Mouse (Mus musculus) adrenal gland, postnatal 0 days (tissue): ENCODE results near the gene Olfr975. TPM values are rescaled to one million over a fixed set of nuclear protein-coding genes. Genes with fewer than 3 reads are reported as not detected.

Experiments used
- polyA plus RNA-seq: library from polyadenylated mRNA; unstranded; fragments of >200 nt; fragmentation: Nextera tagmentation; extraction: Ambion mirVana; gene quantifications from 2 replicates; pipeline ENCODE4 v1.2.1, GENCODE M21; 2015

Gene Olfr975
- polyA plus RNA-seq, result not detected in 2 replicates

DNA sequence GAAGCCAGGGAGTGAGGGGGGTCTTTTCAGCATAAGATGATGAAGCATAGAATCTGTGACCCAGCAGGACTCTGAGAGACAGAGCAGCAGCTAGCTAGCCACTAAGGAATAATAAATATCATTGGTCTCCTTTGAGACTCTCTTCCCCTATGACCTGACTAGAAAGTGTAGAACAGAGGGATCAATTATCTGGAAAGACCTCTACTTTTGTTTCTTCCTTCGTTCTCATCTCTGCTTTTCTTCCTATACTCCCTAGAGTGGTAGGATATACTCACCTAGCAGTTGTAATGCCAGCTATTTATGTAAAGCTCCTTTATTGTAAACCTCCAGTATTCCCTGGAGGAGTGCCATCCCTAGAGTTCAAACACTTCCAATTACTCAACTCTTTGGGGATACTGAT is at the start of gene Olfr975:
Gene Olfr975 (minus strand): TSS at position 101 of the 400 bp plus-strand sequence.

DNA sequence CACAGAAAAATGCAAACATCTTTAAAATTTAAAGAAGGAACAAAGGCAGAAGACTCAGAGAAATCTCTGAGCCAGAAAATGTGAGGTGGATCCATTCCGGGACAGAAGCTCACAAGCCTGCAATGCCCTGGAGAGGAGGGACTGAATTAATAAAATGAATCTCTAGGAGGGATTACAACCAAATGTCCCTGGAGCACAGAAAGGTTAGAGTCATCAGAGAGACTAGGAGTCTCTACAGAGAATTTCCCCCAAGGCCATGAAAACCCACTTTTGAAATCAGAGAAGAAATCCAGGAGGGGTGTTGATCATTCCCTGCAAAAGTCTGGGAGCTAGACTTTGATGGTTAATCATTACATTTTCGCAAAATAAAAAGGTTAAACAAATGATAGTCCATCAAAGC is 40.0 kb upstream of the Olfr975 start, which contains the start of gene Olfr978:
Gene Olfr978 (plus strand): TSS at position 301 of the 400 bp plus-strand sequence.

DNA sequence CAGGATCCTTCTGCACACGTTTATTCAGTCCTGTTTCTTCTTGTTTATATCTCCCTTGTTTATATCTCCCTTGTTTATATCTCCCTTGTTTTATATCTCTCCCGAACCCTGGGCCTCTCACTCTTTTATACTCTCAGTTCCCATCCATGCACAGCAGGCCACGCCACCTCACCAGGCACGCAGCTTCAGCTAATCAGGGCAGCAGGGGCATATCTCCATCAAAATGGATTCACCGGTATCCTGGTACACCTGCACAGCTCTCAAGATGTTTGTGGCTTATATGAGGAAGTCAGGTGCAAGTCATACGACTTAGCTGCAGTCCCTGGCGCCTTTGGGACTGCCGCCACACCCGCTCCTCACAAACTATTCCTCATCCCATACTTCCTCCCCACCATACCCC is 9.2 kb upstream of the Olfr975 start, which contains the start of gene Olfr976:
Gene Olfr976 (minus strand): TSS at position 101 of the 400 bp plus-strand sequence.

DNA sequence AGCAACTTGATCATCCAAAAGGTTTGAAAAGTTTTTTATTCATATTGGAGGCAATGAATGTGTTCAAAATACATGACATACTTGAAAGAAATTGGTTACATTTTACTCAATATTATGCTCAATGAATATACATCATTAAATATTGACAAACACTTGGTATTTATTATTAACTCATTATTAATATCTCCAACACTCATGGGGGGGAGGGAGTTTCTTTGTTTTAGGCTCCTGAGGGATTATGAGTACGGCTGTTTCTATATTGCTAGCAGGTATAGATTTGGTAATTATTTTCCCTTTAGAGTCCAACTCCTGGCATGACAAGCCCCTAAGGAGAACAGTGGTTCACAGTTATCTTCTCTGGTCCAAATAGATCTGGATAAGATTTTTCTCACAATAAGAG is 14.6 kb downstream of the Olfr975 start, which contains the start of gene Olfr974:
Gene Olfr974 (plus strand): TSS at position 301 of the 400 bp plus-strand sequence.

DNA sequence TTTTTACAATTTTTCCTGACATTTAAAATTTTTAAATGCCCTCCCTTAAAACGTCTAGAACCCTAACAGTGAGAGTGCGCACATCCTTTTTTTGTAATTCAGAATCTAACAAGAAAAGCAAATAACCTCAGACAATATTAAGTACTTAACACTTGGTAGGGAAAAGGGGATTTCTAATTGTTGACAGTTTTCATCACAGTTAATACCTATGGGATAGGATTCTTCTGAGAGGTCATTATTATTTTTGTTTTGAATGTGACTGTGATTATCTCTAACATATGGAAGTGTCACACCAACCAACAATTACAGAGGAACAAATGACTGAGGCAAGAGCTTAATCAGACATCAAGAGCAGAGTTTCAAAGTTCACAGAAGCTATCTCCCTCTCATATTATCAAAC is 44.8 kb downstream of the Olfr975 start, which contains the start of gene Olfr229:
Gene Olfr229 (plus strand): TSS at position 301 of the 400 bp plus-strand sequence.

Other genes starting within 250 kb of the Olfr975 start
- gene Olfr149, start 244.9 kb downstream of the Olfr975 start, polyA plus RNA-seq, result not detected in 2 replicates
- not detected in 2 replicates for gene Olfr965, start 240.7 kb downstream of the Olfr975 start, polyA plus RNA-seq
- not detected in 2 replicates for gene Olfr150, start 221.1 kb downstream of the Olfr975 start, polyA plus RNA-seq
- gene Olfr967, start 205.8 kb downstream of the Olfr975 start, polyA plus RNA-seq, result not detected in 2 replicates
- gene Olfr968, start 168.8 kb downstream of the Olfr975 start, polyA plus RNA-seq, result not detected in 2 replicates
- gene Olfr969, start 161.1 kb downstream of the Olfr975 start, polyA plus RNA-seq, result not detected in 2 replicates
- gene Olfr970, start 143.2 kb downstream of the Olfr975 start, polyA plus RNA-seq, result not detected in 2 replicates
- gene Olfr971, start 115.2 kb downstream of the Olfr975 start, polyA plus RNA-seq, result not detected in 2 replicates
- gene Olfr972, start 85.6 kb downstream of the Olfr975 start, polyA plus RNA-seq, result not detected in 2 replicates
- not detected in 2 replicates for gene Olfr229, start 44.7 kb downstream of the Olfr975 start, polyA plus RNA-seq
- not detected in 2 replicates for gene Olfr974, start 14.5 kb downstream of the Olfr975 start, polyA plus RNA-seq
- gene Olfr976, start 9.1 kb upstream of the Olfr975 start, polyA plus RNA-seq, result not detected in 2 replicates
- gene Olfr978, start 40.1 kb upstream of the Olfr975 start, polyA plus RNA-seq, result not detected in 2 replicates
- not detected in 2 replicates for gene Olfr979, start 51.4 kb upstream of the Olfr975 start, polyA plus RNA-seq
- gene Olfr980, start 57.5 kb upstream of the Olfr975 start, polyA plus RNA-seq, result not detected in 2 replicates
- not detected in 2 replicates for gene Olfr981, start 69.4 kb upstream of the Olfr975 start, polyA plus RNA-seq
- not detected in 2 replicates for gene Olfr982, start 121.8 kb upstream of the Olfr975 start, polyA plus RNA-seq
- not detected in 2 replicates for gene Olfr983, start 141.5 kb upstream of the Olfr975 start, polyA plus RNA-seq
- not detected in 2 replicates for gene Olfr984, start 162.2 kb upstream of the Olfr975 start, polyA plus RNA-seq
- gene Olfr985, start 178.1 kb upstream of the Olfr975 start, polyA plus RNA-seq, result not detected in 2 replicates
- gene Tmem225, start 196.1 kb upstream of the Olfr975 start, polyA plus RNA-seq, result 0.18 TPM in 1 of 2 replicates, not detected in the other
- gene Olfr986, start 228.9 kb upstream of the Olfr975 start, polyA plus RNA-seq, result not detected in 2 replicates
- 3.5 and 3.8 TPM in 2 replicates for gene Zfp202, start 240.3 kb upstream of the Olfr975 start, polyA plus RNA-seq